Mouse (Mus musculus): Measurements from ENCODE around the gene Upf2. TPM values are rescaled to one million over a fixed set of nuclear protein-coding genes. Genes with fewer than 3 reads are reported as not detected.
"Not testable (repeated sequence)": the region's sequence is repeated elsewhere in the genome, so short reads cannot be mapped to it uniquely, and the experiment has no call there.

Upf2 gene
- polyA plus RNA-seq, 1 experiment from 2014 or later: 4.9 TPM

- Histone ChIP-seq H3K9ac (ENCODE audit: low read length) (peak overlapping the region; percentile 95), H3K4me2 (replicated peaks; ENCODE audit: low read depth) (peak overlapping the region; percentile 84), H3K4me1 (replicated peaks; ENCODE audit: control insufficient read depth, insufficient read depth) (no peaks in the 10 kb centered on the region), H3K36me3 (ENCODE audit: control insufficient read depth, insufficient read depth, low read length) (no peaks in the 10 kb centered on the region), H3K9me3 (ENCODE audit: control insufficient read depth, low read length) (no peaks in the 10 kb centered on the region), H3K27me3 (ENCODE audit: control insufficient read depth, insufficient read depth, low read length) (no peaks in the 10 kb centered on the region), H3K4me3 (ENCODE audit: low read depth, low read length) (peak overlapping the region; percentile 99), H3K27ac (replicated peaks) (peak overlapping the region; percentile 92)
- no peak for TF ChIP-seq CTCF (IDR thresholded peaks at IDR 0.05; ENCODE audit: low read depth)
- TF ChIP-seq EP300 (optimal IDR thresholded peaks at IDR 0.05): no peak
- ATAC-seq (ENCODE audit: low FRiP score, low TSS enrichment): peak; percentile 70
- peak; percentile 78 for DNase-seq (ENCODE audit: low spot score)
- 1% methylated on average over 42 of the region's 46 CpGs for WGBS
Observed at GRCm38 (mm10) chr2:5951621-5952211, 447 bp downstream of the Upf2 start.

DNA sequence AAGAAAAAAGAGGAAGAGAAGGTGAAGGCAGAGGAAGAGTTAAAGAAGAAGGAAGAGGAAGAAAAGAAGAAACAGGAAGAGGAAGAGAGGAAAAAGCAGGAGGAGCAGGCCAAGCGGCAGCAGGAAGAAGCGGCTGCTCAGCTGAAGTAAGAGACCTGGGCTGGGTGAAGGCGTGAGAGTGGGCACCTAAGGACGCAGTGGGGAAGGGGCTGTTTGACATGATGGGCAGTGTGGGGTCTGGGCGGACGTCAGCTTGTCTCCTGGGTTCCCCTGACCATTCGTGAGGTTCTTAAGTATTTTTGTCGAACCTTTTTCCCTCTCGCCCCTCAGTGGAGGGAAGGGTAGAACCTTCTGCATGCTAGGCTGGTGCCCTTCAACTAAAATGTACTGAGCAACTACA, 6.4 kb downstream of the Upf2 start:
- H3K4me1 ChIP-seq (replicated peaks; ENCODE audit: control insufficient read depth, insufficient read depth): no peaks in the 10 kb centered on the region
- 90% methylated on average over 9 of the region's 9 CpGs for WGBS
- TF ChIP-seq CTCF (IDR thresholded peaks at IDR 0.05; ENCODE audit: low read depth) (no peak), EP300 (optimal IDR thresholded peaks at IDR 0.05) (no peak)
- no peaks in the 10 kb centered on the region for H3K9me3 ChIP-seq (ENCODE audit: control insufficient read depth, low read length)
- H3K27me3 ChIP-seq (ENCODE audit: control insufficient read depth, insufficient read depth, low read length): no peaks in the 10 kb centered on the region
- no peak for DNase-seq (ENCODE audit: low spot score)
- no peak for ATAC-seq (ENCODE audit: low FRiP score, low TSS enrichment)
- no peak overlapping the region for H3K9ac ChIP-seq (ENCODE audit: low read length)
- H3K4me3 ChIP-seq (ENCODE audit: low read depth, low read length): no peak overlapping the region
- no peak overlapping the region for H3K4me2 ChIP-seq (replicated peaks; ENCODE audit: low read depth)
- peaks cover 11% of the 10 kb centered on the region for H3K36me3 ChIP-seq (ENCODE audit: control insufficient read depth, insufficient read depth, low read length)
- no peak overlapping the region for H3K27ac ChIP-seq (replicated peaks)

DNA sequence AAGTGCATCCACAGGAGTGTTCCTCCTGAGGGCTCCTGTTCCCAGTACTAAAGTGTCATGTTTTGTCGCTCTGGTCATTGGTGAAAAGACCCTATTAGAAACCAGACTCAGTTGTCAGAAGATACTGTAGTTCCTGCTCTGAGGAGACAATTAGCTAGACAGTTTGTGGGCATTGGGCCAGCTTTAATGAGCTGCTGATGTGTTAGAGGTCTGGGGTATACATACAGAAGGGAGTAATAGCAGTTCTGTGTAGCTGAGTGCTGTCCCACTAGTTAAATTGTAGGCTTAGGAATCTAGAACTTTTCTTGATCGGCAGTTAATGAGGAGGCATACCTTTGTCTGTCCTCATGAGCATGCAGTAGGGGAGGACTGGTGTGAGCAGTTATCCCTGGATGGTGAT, 11.0 kb downstream of the Upf2 start:
- no peak overlapping the region for H3K4me3 ChIP-seq (ENCODE audit: low read depth, low read length)
- H3K4me2 ChIP-seq (replicated peaks; ENCODE audit: low read depth): no peak overlapping the region
- no peak for ATAC-seq (ENCODE audit: low FRiP score, low TSS enrichment)
- no peaks in the 10 kb centered on the region for H3K9me3 ChIP-seq (ENCODE audit: control insufficient read depth, low read length)
- H3K9ac ChIP-seq (ENCODE audit: low read length): no peak overlapping the region
- 85% methylated on average over 2 of the region's 2 CpGs for WGBS
- TF ChIP-seq EP300 (optimal IDR thresholded peaks at IDR 0.05): no peak
- TF ChIP-seq CTCF (IDR thresholded peaks at IDR 0.05; ENCODE audit: low read depth): no peak
- no peaks in the 10 kb centered on the region for H3K27me3 ChIP-seq (ENCODE audit: control insufficient read depth, insufficient read depth, low read length)
- DNase-seq (ENCODE audit: low spot score): no peak
- peaks cover 13% of the 10 kb centered on the region for H3K36me3 ChIP-seq (ENCODE audit: control insufficient read depth, insufficient read depth, low read length)
- H3K27ac ChIP-seq (replicated peaks): no peak overlapping the region
- H3K4me1 ChIP-seq (replicated peaks; ENCODE audit: control insufficient read depth, insufficient read depth): no peaks in the 10 kb centered on the region

GRCm38 (mm10) chr2:5963729-5964128, 12.5 kb downstream of the Upf2 start:
- H3K9ac ChIP-seq (ENCODE audit: low read length); H3K9me3 ChIP-seq (ENCODE audit: control insufficient read depth, low read length); H3K27ac ChIP-seq (replicated peaks); H3K36me3 ChIP-seq (ENCODE audit: control insufficient read depth, insufficient read depth, low read length); H3K4me2 ChIP-seq (replicated peaks; ENCODE audit: low read depth); ATAC-seq (ENCODE audit: low FRiP score, low TSS enrichment); H3K4me1 ChIP-seq (replicated peaks; ENCODE audit: control insufficient read depth, insufficient read depth); DNase-seq (ENCODE audit: low spot score); H3K4me3 ChIP-seq (ENCODE audit: low read depth, low read length); H3K27me3 ChIP-seq (ENCODE audit: control insufficient read depth, insufficient read depth, low read length): not testable (repeated sequence)
- 86% methylated on average over 4 of the region's 4 CpGs for WGBS
- peak; percentile 12; the same call in 1 of the 2 replicates for TF ChIP-seq CTCF (IDR thresholded peaks at IDR 0.05; ENCODE audit: low read depth)

DNA sequence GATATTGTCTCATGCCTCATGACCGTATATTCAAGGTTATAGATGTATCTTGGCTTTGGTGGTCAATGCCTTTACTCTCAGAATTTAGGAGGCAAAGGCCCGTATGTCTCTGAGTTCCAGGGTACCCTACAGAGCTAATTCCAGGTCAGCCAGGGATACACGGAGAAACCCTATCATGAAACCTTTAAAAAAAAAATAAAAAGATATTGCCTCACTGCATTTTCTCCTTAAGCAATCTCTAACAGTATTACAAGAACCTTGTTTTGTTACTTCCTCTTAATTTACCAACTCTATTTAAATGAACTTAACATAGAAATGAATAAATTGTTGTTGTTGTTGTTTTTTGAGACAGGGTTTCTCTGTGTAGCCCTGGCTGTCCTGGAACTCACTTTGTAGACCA, 14.7 kb downstream of the Upf2 start:
- Histone ChIP-seq H3K9ac (ENCODE audit: low read length) (no peak overlapping the region), H3K27ac (replicated peaks) (no peak overlapping the region), H3K36me3 (ENCODE audit: control insufficient read depth, insufficient read depth, low read length) (peaks cover 2% of the 10 kb centered on the region), H3K4me3 (ENCODE audit: low read depth, low read length) (no peak overlapping the region), H3K4me2 (replicated peaks; ENCODE audit: low read depth) (no peak overlapping the region), H3K27me3 (ENCODE audit: control insufficient read depth, insufficient read depth, low read length) (no peaks in the 10 kb centered on the region), H3K4me1 (replicated peaks; ENCODE audit: control insufficient read depth, insufficient read depth) (no peaks in the 10 kb centered on the region), H3K9me3 (ENCODE audit: control insufficient read depth, low read length) (no peaks in the 10 kb centered on the region)
- ATAC-seq (ENCODE audit: low FRiP score, low TSS enrichment) (no peak), DNase-seq (ENCODE audit: low spot score) (no peak)
- WGBS: 90% methylated on average over 3 of the region's 3 CpGs
- TF ChIP-seq CTCF (IDR thresholded peaks at IDR 0.05; ENCODE audit: low read depth) (no peak), EP300 (optimal IDR thresholded peaks at IDR 0.05) (no peak)

- H3K4me1 ChIP-seq (replicated peaks; ENCODE audit: control insufficient read depth, insufficient read depth); H3K4me3 ChIP-seq (ENCODE audit: low read depth, low read length); H3K9ac ChIP-seq (ENCODE audit: low read length); ATAC-seq (ENCODE audit: low FRiP score, low TSS enrichment); H3K9me3 ChIP-seq (ENCODE audit: control insufficient read depth, low read length); H3K36me3 ChIP-seq (ENCODE audit: control insufficient read depth, insufficient read depth, low read length); H3K4me2 ChIP-seq (replicated peaks; ENCODE audit: low read depth); H3K27me3 ChIP-seq (ENCODE audit: control insufficient read depth, insufficient read depth, low read length); H3K27ac ChIP-seq (replicated peaks); DNase-seq (ENCODE audit: low spot score): not testable (repeated sequence)
- TF ChIP-seq CTCF (IDR thresholded peaks at IDR 0.05; ENCODE audit: low read depth): peak; percentile 29
- WGBS: 93% methylated on average over 3 of the region's 3 CpGs
Observed at GRCm38 (mm10) chr2:5970629-5971028, 19.4 kb downstream of the Upf2 start.

Data from stomach, postnatal 0 days (tissue).